Mouse (Mus musculus) C2C12 (cell line): ENCODE measurements around the gene Schip1. TPM values are rescaled to one million over a fixed set of nuclear protein-coding genes. Genes with fewer than 3 reads are reported as not detected.

Experiments
- H3K27me3 ChIP-seq: one replicate; pipeline ENCODE4 v1.6.1; 2011; ENCODE audit not compliant: control insufficient read depth, insufficient read depth, insufficient read length
- H3K36me3 ChIP-seq: one replicate; pipeline ENCODE4 v1.6.1; 2011; ENCODE audit not compliant: control insufficient read depth, insufficient read depth
- H3K4me3 ChIP-seq: one replicate; pipeline ENCODE4 v1.5.1; 2011; ENCODE audit warnings: mild to moderate bottlenecking, control low read depth; ENCODE audit not compliant: poor library complexity, insufficient read depth, severe bottlenecking
- H3K79me2 ChIP-seq: one replicate; pipeline ENCODE4 v1.6.1; 2011; ENCODE audit not compliant: control insufficient read depth, insufficient read depth
- H3K79me3 ChIP-seq: one replicate; pipeline ENCODE4 v1.6.1; 2011; ENCODE audit warnings: low read depth, control low read depth
- H3ac ChIP-seq: one replicate; pipeline ENCODE3; 2011; ENCODE audit warnings: low read depth; ENCODE audit not compliant: control insufficient read depth, insufficient read length
- CEBPB ChIP-seq: IDR thresholded peaks from one replicate; pipeline ENCODE4 v1.6.1; 2011; ENCODE audit warnings: low read depth, mild to moderate bottlenecking, control low read depth, moderate library complexity
- CTCF ChIP-seq: IDR thresholded peaks from one replicate; pipeline ENCODE4 v1.5.1; 2011; ENCODE audit not compliant: control insufficient read depth, insufficient read depth, insufficient read length
- FOSL1 ChIP-seq: IDR thresholded peaks from one replicate; pipeline ENCODE4 v1.8.0; 2011; ENCODE audit warnings: mild to moderate bottlenecking, low read length; ENCODE audit not compliant: poor library complexity, insufficient read depth, severe bottlenecking
- MAX ChIP-seq: IDR thresholded peaks from one replicate; pipeline ENCODE4 v1.6.1; 2011; ENCODE audit warnings: mild to moderate bottlenecking, control low read depth
- MYOD1 ChIP-seq: IDR thresholded peaks from one replicate; pipeline ENCODE4 v1.6.1; 2011; ENCODE audit warnings: low read depth; ENCODE audit not compliant: control insufficient read depth, insufficient read length
- MYOG ChIP-seq: IDR thresholded peaks from one replicate; pipeline ENCODE4 v1.6.1; 2011; ENCODE audit not compliant: control insufficient read depth, insufficient read length; ENCODE audit errors: extremely low read depth
- USF1 ChIP-seq: IDR thresholded peaks from one replicate; pipeline ENCODE4 v1.6.1; 2011; ENCODE audit warnings: low read depth, mild to moderate bottlenecking, control low read depth, moderate library complexity
- polyA plus RNA-seq: library from polyadenylated mRNA; unstranded; fragments of >200 nt; fragmentation: generic; extraction: Trizol; gene quantifications from one replicate; pipeline ENCODE4 v1.2.1, GENCODE M21; 2012; ENCODE audit warnings: missing spikeins

Schip1 gene
- polyA plus RNA-seq, 1 experiment, result 28.6 TPM

DNA sequence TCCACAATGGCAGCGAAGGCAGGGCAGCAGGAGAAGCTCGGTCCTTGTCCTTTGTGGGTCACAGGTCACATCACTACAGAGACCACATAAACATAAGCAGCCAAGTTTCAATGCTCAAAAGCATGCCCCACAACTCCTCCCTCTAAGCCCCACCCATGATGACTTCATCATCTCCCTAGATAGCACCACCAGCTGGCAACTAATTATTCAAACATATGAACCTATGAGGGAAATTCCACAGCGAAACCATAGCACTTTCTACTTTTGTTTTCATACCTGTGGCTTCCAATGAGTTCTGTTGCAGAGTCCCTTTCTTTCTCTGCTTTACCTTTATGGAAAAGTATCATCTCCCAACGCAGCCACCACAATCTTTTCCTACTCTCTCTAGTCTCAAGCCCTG lies 270.9 kb downstream of the Schip1 start:
- peaks cover 4% of the 10 kb centered on the region for H3K27me3 ChIP-seq
- no peaks in the 10 kb centered on the region for H3K36me3 ChIP-seq
- H3K79me3 ChIP-seq, result no peaks in the 10 kb centered on the region
- no peak overlapping the region for H3K4me3 ChIP-seq
- TF ChIP-seq FOSL1 (no peak), USF1 (no peak), CEBPB (no peak), MYOG (no peak), MYOD1 (no peak), CTCF (no peak)
- H3ac ChIP-seq, result no peak overlapping the region
- no peaks in the 10 kb centered on the region for H3K79me2 ChIP-seq

GRCm38 (mm10) chr3:68350624-68351023 lies 286.0 kb downstream of the Schip1 start:
- Histone ChIP-seq H3K79me3 (no peaks in the 10 kb centered on the region), H3K27me3 (peaks cover 3% of the 10 kb centered on the region), H3K79me2 (no peaks in the 10 kb centered on the region), H3ac (no peak overlapping the region), H3K4me3 (no peak overlapping the region), H3K36me3 (no peaks in the 10 kb centered on the region)
- TF ChIP-seq MAX (no peak), FOSL1 (no peak), MYOD1 (no peak), MYOG (no peak), USF1 (no peak), CTCF (no peak), CEBPB (no peak)

- H3K27me3 ChIP-seq, result peaks cover 3% of the 10 kb centered on the region
- H3K79me2 ChIP-seq, result no peaks in the 10 kb centered on the region
- TF ChIP-seq FOSL1, result no peak
- no peak for TF ChIP-seq CEBPB
- TF ChIP-seq MYOD1, result no peak
- TF ChIP-seq MYOG, result no peak
- TF ChIP-seq USF1, result no peak
- no peak for TF ChIP-seq MAX
- TF ChIP-seq CTCF, result no peak
- H3K79me3 ChIP-seq, result no peaks in the 10 kb centered on the region
- H3K4me3 ChIP-seq, result no peak overlapping the region
- H3ac ChIP-seq, result no peak overlapping the region
- H3K36me3 ChIP-seq, result no peaks in the 10 kb centered on the region
Measured at GRCm38 (mm10) chr3:68351461-68351860, 286.9 kb downstream of the Schip1 start.

DNA sequence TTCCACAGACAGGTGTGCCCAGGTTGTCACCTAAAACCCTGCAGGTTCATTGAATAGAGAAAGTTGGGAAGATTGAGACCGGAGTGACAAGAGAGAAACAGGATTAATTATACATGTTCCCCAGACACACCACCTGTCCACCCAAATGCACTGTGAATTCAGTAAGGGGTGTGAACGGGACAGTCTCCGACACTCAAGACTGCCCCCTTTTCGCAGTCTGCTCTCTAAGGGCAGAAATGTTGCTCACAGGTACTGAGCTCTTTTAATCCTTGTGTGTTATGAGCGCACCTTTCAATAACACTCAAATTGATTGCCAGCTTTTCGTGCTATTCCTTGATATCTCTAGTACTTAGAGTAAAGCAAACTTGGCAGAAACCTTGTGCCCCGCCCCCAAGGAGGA lies 288.4 kb downstream of the Schip1 start:
- no peaks in the 10 kb centered on the region for H3K79me3 ChIP-seq
- no peak overlapping the region for H3K4me3 ChIP-seq
- H3K27me3 ChIP-seq, result peaks cover 3% of the 10 kb centered on the region
- H3K79me2 ChIP-seq, result no peaks in the 10 kb centered on the region
- no peaks in the 10 kb centered on the region for H3K36me3 ChIP-seq
- no peak overlapping the region for H3ac ChIP-seq
- TF ChIP-seq USF1, result no peak
- no peak for TF ChIP-seq MAX
- TF ChIP-seq FOSL1, result no peak
- no peak for TF ChIP-seq MYOG
- TF ChIP-seq CTCF, result no peak
- TF ChIP-seq MYOD1, result no peak
- no peak for TF ChIP-seq CEBPB

DNA sequence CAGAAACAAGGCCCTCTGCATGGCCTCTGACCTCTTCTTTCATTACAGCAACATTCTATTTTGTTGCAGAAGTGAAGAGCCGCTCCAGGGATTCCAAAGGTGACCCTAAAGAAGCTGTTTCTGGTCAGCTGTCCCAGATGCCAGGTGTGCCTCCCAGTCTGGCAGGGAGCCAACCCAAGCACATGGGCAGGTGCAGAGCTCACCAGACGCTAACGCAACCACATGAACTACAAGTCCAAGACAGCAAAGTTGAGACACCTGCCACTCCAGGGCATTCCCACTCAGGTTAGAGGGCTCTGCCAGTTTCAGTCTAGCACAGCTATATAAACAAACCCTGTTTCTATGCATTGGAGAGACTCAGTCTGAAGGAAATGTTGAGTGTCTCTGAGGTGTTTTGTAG lies 288.9 kb downstream of the Schip1 start:
- H3K79me2 ChIP-seq, result no peaks in the 10 kb centered on the region
- TF ChIP-seq CTCF (no peak), MAX (no peak)
- no peaks in the 10 kb centered on the region for H3K79me3 ChIP-seq
- no peak overlapping the region for H3K4me3 ChIP-seq
- H3ac ChIP-seq, result no peak overlapping the region
- peaks cover 3% of the 10 kb centered on the region for H3K27me3 ChIP-seq
- H3K36me3 ChIP-seq, result no peaks in the 10 kb centered on the region

GRCm38 (mm10) chr3:68356516-68356915 lies 291.9 kb downstream of the Schip1 start:
- no peak for TF ChIP-seq MYOG
- no peak for TF ChIP-seq MAX
- no peak for TF ChIP-seq CEBPB
- no peak for TF ChIP-seq CTCF
- TF ChIP-seq USF1, result no peak
- no peaks in the 10 kb centered on the region for H3K79me2 ChIP-seq
- no peak overlapping the region for H3ac ChIP-seq
- H3K79me3 ChIP-seq, result no peaks in the 10 kb centered on the region
- no peaks in the 10 kb centered on the region for H3K36me3 ChIP-seq
- peaks cover 3% of the 10 kb centered on the region for H3K27me3 ChIP-seq
- H3K4me3 ChIP-seq, result no peak overlapping the region
